Mouse (Mus musculus) liver, embryonic 14.5 days (tissue): ENCODE results near the gene Celf5. TPM values are rescaled to one million over a fixed set of nuclear protein-coding genes. Genes with fewer than 3 reads are reported as not detected.
A peak's percentile ranks its signal among the peaks of the same experiment; 100 is the strongest.

ENCODE experiments used
- ATAC-seq: fragments of 200-750 bp; cut with Nextera tagmentation; 2 replicates; pipeline ENCODE4 v1.8.0; 2017; ENCODE audit warnings: moderate number of reproducible peaks, mild to moderate bottlenecking, moderate library complexity; ENCODE audit not compliant: insufficient read depth
- DNase-seq, 3 experiments: peaks; one replicate each; pipeline ENCODE4 v3.0.0-alpha.2; 2012 to 2013; ENCODE audit warnings: low read depth in 3 of 3, low spot score in 3 of 3
- H3K27ac ChIP-seq: fragments of 300-500 bp; sonication (generic); 2 replicates; pipeline ENCODE4 v1.5.1; 2014; ENCODE audit warnings: moderate library complexity, mild to moderate bottlenecking, control low read depth, inconsistent platforms
- H3K27me3 ChIP-seq: fragments of 300-500 bp; sonication (generic); 2 replicates; pipeline ENCODE4 v1.6.1; 2014; ENCODE audit warnings: mild to moderate bottlenecking, low read length, moderate library complexity; ENCODE audit not compliant: control insufficient read depth, insufficient read depth
- H3K36me3 ChIP-seq: fragments of 300-500 bp; sonication (generic); replicated peaks from 2 replicates; pipeline ENCODE4 v1.6.1; 2014; ENCODE audit warnings: low read depth; ENCODE audit not compliant: control insufficient read depth, insufficient read depth
- H3K4me1 ChIP-seq, 2 experiments: fragments of 200-500 bp in 1 of 2; fragments of 300-500 bp in 1 of 2; sonication (generic) in 1 of 2; replicated peaks; 2 replicates each; pipeline ENCODE4 v1.6.1; 2012 to 2014; ENCODE audit warnings: antibody characterized with exemption in 1 of 2, inconsistent platforms in 1 of 2, low read length in 1 of 2; ENCODE audit not compliant: control insufficient read depth in 2 of 2, insufficient read depth in 2 of 2
- H3K4me2 ChIP-seq: fragments of 300-500 bp; sonication (generic); 2 replicates; pipeline ENCODE4 v1.6.1; 2014; ENCODE audit warnings: low read depth, mild to moderate bottlenecking, control low read depth, moderate library complexity
- H3K4me3 ChIP-seq, 2 experiments: fragments of 200-500 bp in 1 of 2; fragments of 300-500 bp in 1 of 2; sonication (generic) in 1 of 2; 2 replicates each; pipeline ENCODE4 v1.5.1; 2012 to 2014; ENCODE audit warnings: low read depth in 2 of 2, low read length in 2 of 2, mild to moderate bottlenecking in 2 of 2, control low read depth in 1 of 2, inconsistent platforms in 1 of 2, moderate library complexity in 1 of 2; ENCODE audit not compliant: insufficient read depth in 1 of 2
- H3K9ac ChIP-seq: fragments of 300-500 bp; sonication (generic); replicated peaks from 2 replicates; pipeline ENCODE4 v1.6.1; 2014; ENCODE audit warnings: mild to moderate bottlenecking, control low read depth, moderate library complexity
- H3K9me3 ChIP-seq: fragments of 300-500 bp; sonication (generic); 2 replicates; pipeline ENCODE4 v1.6.1; 2016; ENCODE audit warnings: low read length, mixed read lengths; ENCODE audit not compliant: control insufficient read depth
- CTCF ChIP-seq: IDR thresholded peaks from 2 replicates; pipeline ENCODE4 v1.5.1; 2016; ENCODE audit warnings: antibody characterized with exemption, low read depth, control low read depth
- EP300 ChIP-seq: IDR thresholded peaks from 2 replicates; pipeline ENCODE4 v1.6.1; 2016; ENCODE audit warnings: antibody characterized with exemption, low read depth
- WGBS: fragments of 180-500 bp; shearing (Covaris S2); extraction: QIAGEN DNeasy Blood & Tissue Kit; methylation state at CpG from one replicate; pipeline ENCODE4 v1.1.7; 2014; ENCODE audit not compliant: insufficient replicate concordance; 5-methylcytosine and 5-hydroxymethylcytosine counted together
- polyA plus RNA-seq, 2 experiments: library from polyadenylated mRNA; depleted of rRNA in 1 of 2; stranded (reverse) in 1 of 2; unstranded in 1 of 2; fragments of >200 nt; fragmentation: Nextera tagmentation in 1 of 2; extraction: Ambion mirVana in 1 of 2; gene quantifications; 2 replicates each; pipeline versions ENCODE4 v1.2.1 to v1.2.3; 2012 to 2014

Gene Celf5
- polyA plus RNA-seq, 2 experiments: 0.02 TPM; not detected in 1

GRCm38 (mm10) chr10:81466066-81466465, 16.4 kb downstream of the Celf5 start:
- Histone ChIP-seq H3K4me1 (peaks cover 5% of the 10 kb centered on the region in 2 experiments), H3K27ac (no peak overlapping the region), H3K27me3 (peaks cover 37% of the 10 kb centered on the region), H3K4me2 (no peak overlapping the region), H3K9me3 (no peaks in the 10 kb centered on the region), H3K9ac (no peak overlapping the region), H3K4me3 (no peak overlapping the region), H3K36me3 (no peaks in the 10 kb centered on the region)
- DNase-seq (no peak), ATAC-seq (no peak)
- 77% methylated on average over 2 of the region's 2 CpGs for WGBS
- no peak for TF ChIP-seq EP300
- no peak for TF ChIP-seq CTCF

GRCm38 (mm10) chr10:81465265-81465645, 17.3 kb downstream of the Celf5 start:
- ATAC-seq (0 out of 2 replicates have a peak, but pooled peaks have one; percentile 18), DNase-seq (no peak)
- H3K4me1 ChIP-seq: peaks cover 5% of the 10 kb centered on the region in 2 experiments
- no peaks in the 10 kb centered on the region for H3K36me3 ChIP-seq
- H3K9ac ChIP-seq: no peak overlapping the region
- H3K9me3 ChIP-seq: no peaks in the 10 kb centered on the region
- no peak overlapping the region for H3K4me3 ChIP-seq
- H3K27ac ChIP-seq: no peak overlapping the region
- TF ChIP-seq EP300: no peak
- no peak for TF ChIP-seq CTCF
- H3K27me3 ChIP-seq: peaks cover 39% of the 10 kb centered on the region
- WGBS: 1% methylated on average over 5 of the region's 5 CpGs
- no peak overlapping the region; the same call in 1 of the 2 replicates for H3K4me2 ChIP-seq

DNA sequence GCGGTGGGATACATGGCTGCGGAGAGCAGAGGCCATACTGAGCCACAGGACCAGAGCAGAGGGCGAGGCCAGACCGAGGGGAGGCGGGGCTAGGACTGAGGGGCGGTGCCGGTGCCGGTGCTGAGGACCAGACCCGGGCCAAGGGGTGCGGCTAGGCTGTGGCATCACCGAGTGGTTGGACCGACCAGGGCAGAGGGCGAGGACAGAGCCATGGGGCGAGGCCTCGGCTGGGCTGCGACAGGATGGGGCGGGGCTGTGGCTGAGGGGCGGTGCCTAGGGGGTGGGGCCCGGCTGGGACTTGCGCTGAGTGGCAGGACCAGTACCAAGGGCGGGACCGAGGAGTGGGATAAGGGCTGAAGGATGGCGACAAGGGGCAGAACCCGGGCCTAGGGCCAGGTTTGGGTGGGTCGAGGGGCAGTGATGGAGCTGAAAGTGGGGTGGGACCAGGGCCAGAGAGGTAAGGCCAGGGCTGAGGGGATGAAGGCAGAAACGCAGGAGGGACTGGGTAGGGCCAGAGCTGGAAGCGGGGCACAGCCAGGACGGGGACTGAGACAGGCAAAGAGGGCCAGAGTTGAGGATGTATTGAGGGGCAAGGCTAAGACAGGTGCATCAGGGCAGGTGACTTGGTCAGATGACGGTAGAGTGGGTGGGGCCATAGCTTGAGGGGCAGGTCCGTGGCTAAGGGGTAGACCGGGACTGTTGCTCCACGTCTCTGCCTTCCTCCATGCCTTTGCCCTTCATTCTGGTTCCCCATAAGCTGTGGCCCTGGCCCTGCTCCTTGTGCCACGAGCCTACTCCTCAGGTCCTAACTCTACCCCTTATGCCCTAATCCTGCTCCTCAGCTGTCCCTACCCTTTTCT, 17.9 kb downstream of the Celf5 start:
- no peak overlapping the region for H3K9ac ChIP-seq
- H3K4me2 ChIP-seq: peak overlapping the region; percentile 47
- no peak overlapping the region for H3K27ac ChIP-seq
- peaks cover 45% of the 10 kb centered on the region for H3K27me3 ChIP-seq
- no peaks in the 10 kb centered on the region for H3K36me3 ChIP-seq
- peak overlapping the region in 1 of 2 experiments; percentile 30; a peak in 2 of 4 replicates for H3K4me3 ChIP-seq
- H3K4me1 ChIP-seq: peaks cover 5% of the 10 kb centered on the region in 2 experiments
- peak; percentile 84 for ATAC-seq
- no peak for TF ChIP-seq EP300
- no peak for TF ChIP-seq CTCF
- H3K9me3 ChIP-seq: no peaks in the 10 kb centered on the region
- DNase-seq: peak; percentile 38 to 59 (median 49)
- WGBS: 2% methylated on average over 33 of the region's 33 CpGs

GRCm38 (mm10) chr10:81463531-81463930, 19.0 kb downstream of the Celf5 start:
- no peak overlapping the region for H3K27ac ChIP-seq
- H3K4me2 ChIP-seq: no peak overlapping the region
- no peak for DNase-seq
- no peak for ATAC-seq
- no peak overlapping the region for H3K4me3 ChIP-seq
- H3K36me3 ChIP-seq: no peaks in the 10 kb centered on the region
- peaks cover 5% of the 10 kb centered on the region in 2 experiments for H3K4me1 ChIP-seq
- H3K9ac ChIP-seq: no peak overlapping the region
- WGBS: 41% methylated on average over 4 of the region's 4 CpGs
- H3K9me3 ChIP-seq: no peaks in the 10 kb centered on the region
- peaks cover 50% of the 10 kb centered on the region for H3K27me3 ChIP-seq
- TF ChIP-seq CTCF (no peak), EP300 (no peak)

DNA sequence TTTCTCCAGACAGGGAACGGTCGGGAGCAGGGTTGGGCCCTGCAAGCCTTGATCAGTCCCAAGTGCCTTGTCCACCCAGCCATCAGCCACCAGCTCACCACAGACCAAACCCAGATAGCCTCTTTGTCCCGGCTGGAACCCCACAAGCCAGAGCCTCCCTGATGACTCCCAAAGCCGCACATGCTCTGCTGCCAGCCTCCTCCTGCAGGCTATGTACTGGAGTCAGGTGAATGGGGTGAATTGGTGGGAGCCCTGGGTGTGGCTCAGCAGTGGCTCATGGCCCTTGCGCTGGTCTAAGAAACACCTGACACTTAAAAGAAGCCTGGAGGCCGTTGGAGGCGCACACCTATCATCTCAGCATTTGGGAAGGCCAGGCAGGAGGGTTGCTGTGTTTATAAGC, 19.6 kb downstream of the Celf5 start:
- 64% methylated on average over 7 of the region's 7 CpGs for WGBS
- Histone ChIP-seq H3K4me3 (no peak overlapping the region), H3K9me3 (no peaks in the 10 kb centered on the region), H3K27ac (no peak overlapping the region), H3K4me2 (no peak overlapping the region), H3K9ac (no peak overlapping the region), H3K4me1 (peaks cover 5% of the 10 kb centered on the region in 2 experiments), H3K36me3 (no peaks in the 10 kb centered on the region), H3K27me3 (peaks cover 54% of the 10 kb centered on the region)
- no peak for TF ChIP-seq EP300
- no peak for TF ChIP-seq CTCF
- DNase-seq: no peak
- ATAC-seq: no peak
